10 mouse cellular contexts compared by ENCODE assay signal in the genomic region with DNA sequence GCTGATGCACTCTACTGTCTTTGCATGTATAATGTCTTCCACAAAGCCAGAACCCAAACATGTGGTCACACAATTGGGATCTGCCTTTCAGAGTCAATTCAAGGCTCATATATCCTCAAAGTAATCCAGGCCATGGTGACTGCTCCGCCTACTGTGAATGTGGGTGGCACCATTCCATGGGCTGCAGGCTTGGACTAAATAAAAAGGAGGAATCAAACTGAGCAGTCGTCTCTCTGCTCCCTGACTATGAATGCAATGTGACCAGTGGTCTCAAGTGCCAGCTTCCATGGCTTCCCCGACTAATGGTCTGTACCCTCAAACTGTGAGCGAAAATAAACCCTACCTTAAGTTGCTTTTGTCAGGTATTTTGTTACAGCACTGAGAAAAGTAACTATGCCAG. TPM values are rescaled to one million over a fixed set of nuclear protein-coding genes. Genes with fewer than 3 reads are reported as not detected.
DNase-seq lines count a peak whose midpoint lies in the region; ATAC-seq and TF ChIP-seq lines count a peak whose summit lies in the region.
"Had no signal": no experiment of that assay in that cellular context is flagged by ENCODE, and none has a peak within 500 bp of the region (broad histone marks: within the 10 kb centered on the region; RNA-seq: fewer than 3 reads in every experiment).

No protein-coding gene starts in this region.

- H3K4me3 ChIP-seq in heart, postnatal 0 days (ENCODE audit: low read depth, low read length), result no peak overlapping the region
- H3K4me3 ChIP-seq in heart, adult 2 months, result no peak overlapping the region
- peak overlapping the region; percentile 98 for H3K4me3 ChIP-seq in hindbrain, embryonic 14.5 days (replicated peaks; ENCODE audit: low read length)
- peak overlapping the region; percentile 27 for H3K4me3 ChIP-seq in midbrain, embryonic 15.5 days

- H3K36me3 ChIP-seq in heart, postnatal 0 days (replicated peaks; ENCODE audit: control insufficient read depth, insufficient read depth, low read length), result 0 out of 2 replicates have a peak, but pooled peaks cover 2% of the 10 kb centered on the region
- peaks cover 17% of the 10 kb centered on the region for H3K36me3 ChIP-seq in heart, adult 2 months (ENCODE audit: control insufficient read depth, insufficient read depth, low read length)
- H3K36me3 ChIP-seq in hindbrain, embryonic 14.5 days (replicated peaks; ENCODE audit: control insufficient read depth, insufficient read depth), result peaks cover 4% of the 10 kb centered on the region; the same call in 1 of the 2 replicates
- H3K36me3 ChIP-seq in midbrain, embryonic 15.5 days (replicated peaks), result no peaks in the 10 kb centered on the region; the same call in 1 of the 2 replicates

- TF ChIP-seq EP300 in heart, postnatal 0 days (IDR thresholded peaks at IDR 0.05; ENCODE audit: low read depth), result no peak
- TF ChIP-seq EP300 in heart, adult 2 months (IDR thresholded peaks at IDR 0.05; ENCODE audit: insufficient read depth, low read depth, low read length), result no peak

- intact Hi-C loops in heart, adult 2 months (cut with DNase I), result no loop called here

- no peak for ATAC-seq in heart, postnatal 0 days (ENCODE audit: insufficient read depth, low read depth)
- ATAC-seq in hindbrain, embryonic 14.5 days (ENCODE audit: low FRiP score), result no peak
- no peak for ATAC-seq in midbrain, embryonic 15.5 days (replicated peaks)

- DNase-seq in heart, postnatal 0 days (ENCODE audit: low spot score), result no peak
- no peak for DNase-seq in heart, adult 2 months
- peak; percentile 61 for DNase-seq in cerebellum, adult 9-11 months
- no peak for DNase-seq in hindbrain, embryonic 14.5 days (ENCODE audit: low spot score)
- no peak for DNase-seq in urinary bladder, adult 2 months (ENCODE audit: low spot score)
- DNase-seq in embryo, embryonic 10.5 days (ENCODE audit: low spot score), result no peak
- no peak for DNase-seq in thymus, postnatal 10 days (ENCODE audit: low spot score in 2 of 2)
- DNase-seq: kidney, postnatal 25 days; thymus, postnatal 25 days had no signal

- H3K9me3 ChIP-seq in heart, postnatal 0 days (replicated peaks; ENCODE audit: control insufficient read depth, low read length), result no peaks in the 10 kb centered on the region
- no peaks in the 10 kb centered on the region for H3K9me3 ChIP-seq in hindbrain, embryonic 14.5 days (ENCODE audit: control insufficient read depth, low read length)
- H3K9me3 ChIP-seq in midbrain, embryonic 15.5 days, result no peaks in the 10 kb centered on the region

- 76% methylated on average over 4 of the region's 4 CpGs for whole genome bisulfite sequencing in heart, postnatal 0 days
- WGBS in heart, adult 2 months, result 72% methylated on average over 4 of the region's 4 CpGs
- WGBS in hindbrain, embryonic 14.5 days, result 61% methylated on average over 4 of the region's 4 CpGs
- 65% methylated on average over 4 of the region's 4 CpGs for whole genome bisulfite sequencing in midbrain, embryonic 15.5 days

- no peaks in the 10 kb centered on the region for H3K27me3 ChIP-seq in heart, postnatal 0 days (ENCODE audit: control insufficient read depth, insufficient read depth, low read length)
- H3K27me3 ChIP-seq in heart, adult 2 months (ENCODE audit: control insufficient read depth, insufficient read depth, low read length), result no peaks in the 10 kb centered on the region
- H3K27me3 ChIP-seq in hindbrain, embryonic 14.5 days (ENCODE audit: control insufficient read depth, insufficient read depth, low read length), result no peaks in the 10 kb centered on the region
- no peaks in the 10 kb centered on the region for H3K27me3 ChIP-seq in midbrain, embryonic 15.5 days (replicated peaks)

- H3K4me1 ChIP-seq in heart, postnatal 0 days (ENCODE audit: control insufficient read depth, insufficient read depth), result peaks cover 22% of the 10 kb centered on the region
- peaks cover 11% of the 10 kb centered on the region for H3K4me1 ChIP-seq in heart, adult 2 months (ENCODE audit: control insufficient read depth, insufficient read depth, low read length)
- H3K4me1 ChIP-seq in hindbrain, embryonic 14.5 days (replicated peaks; ENCODE audit: control insufficient read depth, insufficient read depth, low read length), result peaks cover 51% of the 10 kb centered on the region
- peaks cover 37% of the 10 kb centered on the region for H3K4me1 ChIP-seq in midbrain, embryonic 15.5 days

- H3K4me2 ChIP-seq in heart, postnatal 0 days (ENCODE audit: low read depth, low read length), result 0 out of 2 replicates have a peak overlapping the region, but pooled peaks have one; percentile 97
- peak overlapping the region; percentile 68 for H3K4me2 ChIP-seq in hindbrain, embryonic 14.5 days (replicated peaks)
- H3K4me2 ChIP-seq in midbrain, embryonic 15.5 days, result peak overlapping the region; percentile 66

- H3K79me2 ChIP-seq in heart, adult 2 months (replicated peaks; ENCODE audit: control insufficient read depth, insufficient read depth, low read length), result peaks cover 8% of the 10 kb centered on the region

- TF ChIP-seq POLR2A in heart, adult 2 months (IDR thresholded peaks at IDR 0.05; ENCODE audit: insufficient read depth, low read depth, low read length), result no peak

- no peak overlapping the region for H3K27ac ChIP-seq in heart, postnatal 0 days (ENCODE audit: low read depth)
- no peak overlapping the region for H3K27ac ChIP-seq in heart, adult 2 months
- no peak overlapping the region; the same call in 1 of the 2 replicates for H3K27ac ChIP-seq in hindbrain, embryonic 14.5 days
- no peak overlapping the region for H3K27ac ChIP-seq in midbrain, embryonic 15.5 days

- no peak for TF ChIP-seq CTCF in heart, postnatal 0 days (IDR thresholded peaks at IDR 0.05; ENCODE audit: low read depth)
- TF ChIP-seq CTCF in heart, adult 2 months (IDR thresholded peaks at IDR 0.05), result no peak

- H3K9ac ChIP-seq in heart, postnatal 0 days (replicated peaks; ENCODE audit: low read depth, low read length), result no peak overlapping the region
- H3K9ac ChIP-seq in heart, adult 2 months (ENCODE audit: low read depth, low read length), result no peak overlapping the region
- peak overlapping the region; percentile 42 for H3K9ac ChIP-seq in hindbrain, embryonic 14.5 days
- no peak overlapping the region for H3K9ac ChIP-seq in midbrain, embryonic 15.5 days

RNA-seq across cellular contexts. Expression of a gene that starts 1.6 kb away (rescaled TPM):
- 1.3 TPM in 1 of 2 replicates, not detected in the other for total RNA-seq in heart, postnatal 0 days (2014; rRNA removed; ENCODE audit: low replicate concordance)
- polyA plus RNA-seq in heart, postnatal 0 days (2015; fragmentation: Nextera tagmentation; extraction: Ambion mirVana), result 0.38 and 0.78 TPM in 2 replicates
- total RNA-seq in heart, adult 2 months (2021), result under 1 TPM; 0.23 to 0.41 TPM
- polyA plus RNA-seq in heart, adult 2 months (2012; rRNA removed), result 0.21 and 0.23 TPM in 2 replicates
- 1.0 TPM in 2 replicates for polyA plus RNA-seq in hindbrain, embryonic 14.5 days (2014; fragmentation: Nextera tagmentation; extraction: Ambion mirVana)
- polyA plus RNA-seq in midbrain, embryonic 15.5 days (2015; fragmentation: Nextera tagmentation; extraction: Ambion mirVana), result 0.19 and 0.75 TPM in 2 replicates
- polyA plus RNA-seq in urinary bladder, adult 2 months (2012; rRNA removed), result 1.5 and 1.7 TPM in 2 replicates

RNA-seq across cellular contexts. Expression of a gene that starts 2.5 kb away (rescaled TPM):
- total RNA-seq in heart, postnatal 0 days (2014; rRNA removed; ENCODE audit: low replicate concordance), result 15.3 and 20.8 TPM in 2 replicates
- polyA plus RNA-seq in heart, postnatal 0 days (2015; fragmentation: Nextera tagmentation; extraction: Ambion mirVana), result 9.0 and 9.2 TPM in 2 replicates
- total RNA-seq in heart, adult 2 months (2021), result 10 to 100 TPM; 34.8 to 36.7 TPM
- polyA plus RNA-seq in heart, adult 2 months (2012; rRNA removed), result 7.1 and 17.7 TPM in 2 replicates
- 25.4 and 27.6 TPM in 2 replicates for polyA plus RNA-seq in hindbrain, embryonic 14.5 days (2014; fragmentation: Nextera tagmentation; extraction: Ambion mirVana)
- 23.7 and 29.0 TPM in 2 replicates for polyA plus RNA-seq in midbrain, embryonic 15.5 days (2015; fragmentation: Nextera tagmentation; extraction: Ambion mirVana)
- polyA plus RNA-seq in urinary bladder, adult 2 months (2012; rRNA removed), result 16.0 and 16.5 TPM in 2 replicates

RNA-seq across cellular contexts. Expression of a gene that starts 24.3 kb away (rescaled TPM):
- total RNA-seq in heart, postnatal 0 days (2014; rRNA removed; ENCODE audit: low replicate concordance), result 15.0 and 20.2 TPM in 2 replicates
- polyA plus RNA-seq in heart, postnatal 0 days (2015; fragmentation: Nextera tagmentation; extraction: Ambion mirVana), result 39.3 and 39.9 TPM in 2 replicates
- 10 to 100 TPM; 37.0 to 39.2 TPM for total RNA-seq in heart, adult 2 months (2021)
- polyA plus RNA-seq in heart, adult 2 months (2012; rRNA removed), result 9.5 and 20.7 TPM in 2 replicates
- polyA plus RNA-seq in hindbrain, embryonic 14.5 days (2014; fragmentation: Nextera tagmentation; extraction: Ambion mirVana), result 55.3 and 56.2 TPM in 2 replicates
- polyA plus RNA-seq in midbrain, embryonic 15.5 days (2015; fragmentation: Nextera tagmentation; extraction: Ambion mirVana), result 59.8 and 61.5 TPM in 2 replicates
- 57.7 and 63.5 TPM in 2 replicates for polyA plus RNA-seq in urinary bladder, adult 2 months (2012; rRNA removed)

Comparison
In these comparisons a context has a peak if more than half of its experiments do, and no peak if none do; other contexts are left out.
1. H3K4me3 ChIP-seq: peak in hindbrain, embryonic 14.5 days (single experiment) and midbrain, embryonic 15.5 days (single experiment); none in heart, postnatal 0 days (single experiment) and heart, adult 2 months (single experiment).
2. Peak in every context shown above with its lines, with median percentiles within 50 percentile points of each other: H3K4me2 ChIP-seq.